Mouse (Mus musculus): ENCODE results near the gene Hmgcs1. TPM values are rescaled to one million over a fixed set of nuclear protein-coding genes. Genes with fewer than 3 reads are reported as not detected.
A peak's percentile ranks its signal among the peaks of the same experiment; 100 is the strongest.
"Not testable (repeated sequence)": the region's sequence is repeated elsewhere in the genome, so short reads cannot be mapped to it uniquely, and the experiment has no call there.

Gene Hmgcs1
- polyA plus RNA-seq, 1 experiment = 317 TPM

DNA sequence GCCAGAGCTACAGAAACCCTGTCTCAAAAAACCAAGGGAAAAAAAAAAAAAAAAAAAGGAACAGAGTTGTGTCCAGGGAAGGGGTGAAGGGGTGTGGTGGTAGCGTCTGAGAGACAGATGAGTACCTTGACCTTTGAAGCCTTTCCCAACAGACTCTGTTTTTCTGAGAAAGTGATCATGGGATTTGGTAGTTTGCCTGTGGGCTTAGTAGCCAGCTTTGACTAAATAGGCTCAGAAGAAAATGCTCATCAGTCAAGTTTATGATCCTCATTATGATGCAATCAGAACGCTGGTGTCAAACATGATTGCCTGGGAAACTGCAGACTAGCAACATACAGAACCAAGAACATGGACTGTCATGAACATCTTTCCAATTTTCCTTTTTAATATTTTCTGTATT lies 10.5 kb upstream of the Hmgcs1 start:
- TF ChIP-seq CTCF (IDR thresholded peaks at IDR 0.05; ENCODE audit: borderline replicate concordance, extremely low read depth, insufficient read depth, insufficient read length) (no peak), POLR2A (IDR thresholded peaks at IDR 0.05; ENCODE audit: borderline replicate concordance, extremely low read depth, insufficient read depth, insufficient read length, poor library complexity, severe bottlenecking) (no peak)

DNA sequence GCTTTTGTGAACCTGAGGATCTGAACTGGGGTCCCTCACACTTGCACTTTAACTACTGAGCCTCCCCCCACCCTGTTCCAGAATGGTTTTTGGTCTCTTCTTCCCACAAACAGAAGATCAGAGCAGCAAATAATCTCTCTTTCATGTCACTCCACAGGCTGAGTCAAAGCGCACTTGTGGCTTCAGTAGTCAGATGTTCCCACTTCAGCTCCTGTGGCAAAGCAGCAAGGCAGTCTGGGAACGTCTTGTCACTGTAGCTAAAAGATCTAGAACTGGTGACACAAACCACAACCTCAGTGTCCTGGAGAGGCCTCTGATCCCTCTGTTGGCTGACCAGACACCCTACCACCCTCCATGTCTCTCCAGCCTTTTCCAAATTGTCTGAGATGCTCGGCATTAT lies 9.0 kb upstream of the Hmgcs1 start:
- DNase-seq (ENCODE audit: low read depth) = no peak
- no peak for TF ChIP-seq CTCF (IDR thresholded peaks at IDR 0.05; ENCODE audit: borderline replicate concordance, extremely low read depth, insufficient read depth, insufficient read length)
- TF ChIP-seq POLR2A (IDR thresholded peaks at IDR 0.05; ENCODE audit: borderline replicate concordance, extremely low read depth, insufficient read depth, insufficient read length, poor library complexity, severe bottlenecking) = no peak

More for the DNA sequence above, 10.5 kb upstream of the Hmgcs1 start:
- DNase-seq (ENCODE audit: low read depth) = no peak

DNA sequence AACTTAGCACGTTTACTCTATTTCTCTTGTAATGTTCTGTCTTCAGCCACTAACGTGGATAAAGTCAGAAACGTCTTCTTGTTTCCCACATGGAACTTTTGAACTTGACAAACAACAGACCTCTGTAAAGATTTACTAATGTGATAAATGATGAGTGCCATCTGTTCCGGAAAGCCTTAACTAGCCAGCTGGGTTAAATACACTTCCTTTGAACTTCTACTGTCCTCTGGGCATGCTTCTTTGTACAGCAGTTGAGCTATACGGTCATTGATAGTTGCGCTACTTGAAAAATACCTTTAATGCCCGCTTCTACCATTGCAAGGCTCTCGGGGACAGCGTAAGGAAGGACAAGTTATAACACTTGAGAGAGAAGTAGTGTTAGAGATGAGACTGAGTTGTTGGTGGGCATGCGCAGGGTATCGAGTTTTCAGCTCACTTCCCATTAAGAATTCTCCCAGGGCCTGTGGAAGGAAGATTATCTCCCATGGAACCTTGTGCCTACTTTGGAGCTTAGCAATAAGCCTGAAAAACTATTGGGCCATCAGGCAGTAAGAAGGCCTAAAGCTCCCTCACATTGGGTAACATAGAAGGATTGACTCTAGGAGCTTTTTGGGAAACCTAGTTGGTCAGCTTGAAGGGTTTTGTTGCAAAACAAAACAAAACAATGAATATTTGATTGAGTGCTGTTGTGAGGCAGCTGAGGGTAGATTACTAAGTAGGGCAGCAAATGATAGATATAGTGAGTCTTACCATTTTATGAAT lies 5.6 kb upstream of the Hmgcs1 start:
- no peak for DNase-seq (ENCODE audit: low read depth)
- no peak for TF ChIP-seq CTCF (IDR thresholded peaks at IDR 0.05; ENCODE audit: borderline replicate concordance, extremely low read depth, insufficient read depth, insufficient read length)
- TF ChIP-seq POLR2A (IDR thresholded peaks at IDR 0.05; ENCODE audit: borderline replicate concordance, extremely low read depth, insufficient read depth, insufficient read length, poor library complexity, severe bottlenecking) = no peak

DNA sequence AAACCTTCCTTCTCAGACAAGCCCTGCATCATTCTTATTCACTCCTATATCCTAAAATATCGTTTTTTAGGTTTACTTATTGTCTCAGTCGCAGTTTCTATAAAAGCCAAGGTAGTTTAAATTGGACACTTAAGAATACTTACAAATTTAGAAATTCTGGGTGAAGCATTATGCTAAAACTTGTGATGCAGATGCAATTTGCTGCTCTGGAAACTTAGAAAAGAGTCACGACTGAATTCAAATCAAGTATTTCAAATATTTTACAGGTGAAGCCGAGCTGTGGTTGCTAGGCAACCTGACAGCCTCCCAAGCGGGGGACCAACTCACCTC lies 505 bp upstream of the Hmgcs1 start:
- no peak for DNase-seq (ENCODE audit: low read depth)
- TF ChIP-seq POLR2A (IDR thresholded peaks at IDR 0.05; ENCODE audit: borderline replicate concordance, extremely low read depth, insufficient read depth, insufficient read length, poor library complexity, severe bottlenecking) (no peak), CTCF (IDR thresholded peaks at IDR 0.05; ENCODE audit: borderline replicate concordance, extremely low read depth, insufficient read depth, insufficient read length) (no peak)

DNA sequence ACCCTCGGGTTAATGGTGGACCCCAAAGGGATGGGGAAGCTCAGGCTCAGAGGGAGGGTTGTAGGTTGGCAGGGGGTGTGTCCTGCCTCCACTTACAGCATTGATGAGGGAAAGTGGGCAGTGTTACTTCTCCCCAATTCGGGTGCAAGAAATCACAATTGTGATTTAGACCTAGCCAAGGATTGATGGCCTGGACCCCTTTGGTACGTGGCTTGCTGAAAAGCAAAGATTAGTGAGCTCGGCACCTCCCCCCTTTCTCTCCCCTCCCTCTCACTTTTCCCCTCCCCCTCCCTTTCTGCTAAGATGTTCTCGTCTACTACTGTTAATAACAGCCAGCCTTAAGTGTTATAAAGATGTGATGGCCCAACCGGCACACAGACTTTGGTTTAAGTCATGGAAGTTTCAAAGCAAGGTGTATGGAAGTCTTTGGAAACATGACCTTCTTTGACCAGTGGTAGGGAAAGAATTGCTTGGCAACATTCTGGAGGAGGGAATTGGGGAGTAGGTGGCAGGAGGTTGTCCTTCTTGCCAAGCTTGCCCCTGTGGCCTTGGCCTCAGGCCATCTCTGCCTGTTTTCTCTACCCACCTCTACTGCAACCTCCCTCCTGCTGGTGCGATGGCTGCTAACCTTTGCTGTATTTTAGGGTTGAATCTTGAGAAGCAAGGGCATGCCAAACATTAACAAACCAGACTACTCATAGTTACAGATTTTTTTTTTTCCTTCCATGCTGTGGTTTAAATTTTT lies 869 bp downstream of the Hmgcs1 start:
- peak; percentile 60 for DNase-seq (ENCODE audit: low read depth)
- TF ChIP-seq CTCF (IDR thresholded peaks at IDR 0.05; ENCODE audit: borderline replicate concordance, extremely low read depth, insufficient read depth, insufficient read length) = no peak
- no peak for TF ChIP-seq POLR2A (IDR thresholded peaks at IDR 0.05; ENCODE audit: borderline replicate concordance, extremely low read depth, insufficient read depth, insufficient read length, poor library complexity, severe bottlenecking)

DNA sequence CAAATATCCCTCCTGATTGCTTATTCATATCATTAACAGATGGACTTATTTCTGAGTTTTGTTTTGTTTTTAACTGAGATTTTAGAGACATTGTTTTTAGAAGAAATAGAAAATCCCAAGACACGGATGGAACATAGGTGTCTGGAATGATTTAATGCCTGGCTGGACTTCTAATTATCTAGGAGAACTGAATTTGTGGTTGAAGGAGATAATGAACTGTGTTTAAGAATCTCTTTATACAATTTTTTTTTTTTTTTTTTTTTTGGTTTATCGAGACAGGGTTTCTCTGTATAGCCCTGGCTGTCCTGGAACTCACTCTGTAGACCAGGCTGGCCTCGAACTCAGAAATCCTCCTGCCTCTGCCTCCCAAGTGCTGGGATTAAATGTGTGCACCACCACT lies 1.8 kb downstream of the Hmgcs1 start:
- DNase-seq (ENCODE audit: low read depth) = not testable (repeated sequence)

DNA sequence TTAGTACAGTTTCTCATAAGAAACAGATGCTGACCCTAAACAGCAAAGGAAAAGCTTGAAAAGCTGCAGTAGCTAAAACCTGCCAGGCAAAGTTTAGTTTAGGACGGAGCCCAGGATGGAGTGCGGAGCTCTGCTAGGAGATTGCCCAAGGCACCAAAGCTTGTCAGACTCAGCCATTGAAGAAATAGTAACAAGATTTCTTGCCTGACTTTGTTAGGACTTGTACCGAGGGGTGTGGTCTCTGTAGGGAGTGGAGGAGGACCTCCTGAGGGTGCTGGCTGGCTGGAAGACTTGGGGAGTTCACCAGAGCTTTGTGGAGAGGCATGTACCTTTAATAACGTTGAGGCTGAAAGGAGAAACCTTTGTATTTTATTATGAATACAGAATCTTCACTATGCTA lies 5.5 kb downstream of the Hmgcs1 start:
- no peak for DNase-seq (ENCODE audit: low read depth)
- TF ChIP-seq POLR2A (IDR thresholded peaks at IDR 0.05; ENCODE audit: borderline replicate concordance, extremely low read depth, insufficient read depth, insufficient read length, poor library complexity, severe bottlenecking) = no peak
- no peak for TF ChIP-seq CTCF (IDR thresholded peaks at IDR 0.05; ENCODE audit: borderline replicate concordance, extremely low read depth, insufficient read depth, insufficient read length)

DNA sequence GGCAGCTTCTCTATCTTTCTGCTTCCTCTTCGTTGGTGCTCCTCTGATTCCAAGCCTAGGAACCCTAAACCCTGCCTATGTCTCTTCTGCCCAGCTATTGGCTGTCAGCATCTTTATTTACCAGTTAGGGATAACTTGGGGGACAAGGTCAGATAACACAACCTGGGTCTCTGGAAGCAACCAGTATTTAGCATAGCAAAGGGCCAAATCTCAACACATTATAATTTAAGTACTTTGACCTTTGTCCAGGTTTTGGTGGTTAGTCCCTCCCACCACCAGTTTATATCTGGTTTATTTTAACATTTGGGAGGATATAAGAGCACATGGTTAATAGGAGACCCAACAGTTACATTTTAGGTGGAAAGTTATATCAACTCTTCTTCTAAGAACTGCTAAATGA lies 6.3 kb downstream of the Hmgcs1 start:
- no peak for TF ChIP-seq POLR2A (IDR thresholded peaks at IDR 0.05; ENCODE audit: borderline replicate concordance, extremely low read depth, insufficient read depth, insufficient read length, poor library complexity, severe bottlenecking)
- no peak for TF ChIP-seq CTCF (IDR thresholded peaks at IDR 0.05; ENCODE audit: borderline replicate concordance, extremely low read depth, insufficient read depth, insufficient read length)
- no peak for DNase-seq (ENCODE audit: low read depth)

DNA sequence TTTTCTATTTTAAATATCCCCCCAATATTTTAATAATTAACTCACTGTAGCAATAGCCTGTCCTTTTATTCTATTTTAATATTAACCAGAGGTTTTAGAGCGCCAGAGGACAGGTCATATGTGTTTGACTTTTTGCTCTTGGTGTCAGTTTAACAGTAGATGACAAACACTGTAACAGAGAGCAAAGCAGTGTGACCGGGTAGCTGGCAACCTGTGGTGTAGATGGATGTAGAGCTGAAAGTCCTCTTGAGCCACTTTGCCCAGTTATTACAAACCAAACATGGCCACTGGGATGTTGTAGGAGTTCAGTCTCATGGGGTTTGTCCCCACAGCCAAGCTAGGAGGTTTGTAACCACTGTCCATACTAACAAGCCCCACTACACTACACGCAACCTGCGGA lies 8.3 kb downstream of the Hmgcs1 start:
- TF ChIP-seq POLR2A (IDR thresholded peaks at IDR 0.05; ENCODE audit: borderline replicate concordance, extremely low read depth, insufficient read depth, insufficient read length, poor library complexity, severe bottlenecking) = no peak
- no peak for TF ChIP-seq CTCF (IDR thresholded peaks at IDR 0.05; ENCODE audit: borderline replicate concordance, extremely low read depth, insufficient read depth, insufficient read length)
- DNase-seq (ENCODE audit: low read depth) = no peak

DNA sequence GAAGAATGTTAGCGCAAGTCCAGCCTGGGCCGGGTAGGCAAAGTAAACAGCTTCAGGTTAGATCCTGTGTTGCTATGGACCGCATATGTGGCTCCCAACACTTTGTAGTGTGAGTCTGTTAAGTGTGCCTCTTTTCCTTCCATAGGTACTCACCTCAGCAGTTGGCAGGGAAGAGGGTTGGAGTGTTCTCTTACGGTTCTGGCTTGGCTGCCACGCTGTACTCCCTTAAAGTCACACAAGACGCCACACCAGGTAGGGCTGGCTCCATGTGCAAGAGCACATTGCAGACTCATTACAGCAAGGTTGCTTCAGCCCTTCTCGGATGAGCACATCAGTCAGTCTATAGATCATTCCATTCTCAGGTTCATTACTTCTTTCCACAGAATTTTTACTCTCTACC lies 14.1 kb downstream of the Hmgcs1 start:
- TF ChIP-seq POLR2A (IDR thresholded peaks at IDR 0.05; ENCODE audit: borderline replicate concordance, extremely low read depth, insufficient read depth, insufficient read length, poor library complexity, severe bottlenecking) (no peak), CTCF (IDR thresholded peaks at IDR 0.05; ENCODE audit: borderline replicate concordance, extremely low read depth, insufficient read depth, insufficient read length) (no peak)
- no peak for DNase-seq (ENCODE audit: low read depth)

DNA sequence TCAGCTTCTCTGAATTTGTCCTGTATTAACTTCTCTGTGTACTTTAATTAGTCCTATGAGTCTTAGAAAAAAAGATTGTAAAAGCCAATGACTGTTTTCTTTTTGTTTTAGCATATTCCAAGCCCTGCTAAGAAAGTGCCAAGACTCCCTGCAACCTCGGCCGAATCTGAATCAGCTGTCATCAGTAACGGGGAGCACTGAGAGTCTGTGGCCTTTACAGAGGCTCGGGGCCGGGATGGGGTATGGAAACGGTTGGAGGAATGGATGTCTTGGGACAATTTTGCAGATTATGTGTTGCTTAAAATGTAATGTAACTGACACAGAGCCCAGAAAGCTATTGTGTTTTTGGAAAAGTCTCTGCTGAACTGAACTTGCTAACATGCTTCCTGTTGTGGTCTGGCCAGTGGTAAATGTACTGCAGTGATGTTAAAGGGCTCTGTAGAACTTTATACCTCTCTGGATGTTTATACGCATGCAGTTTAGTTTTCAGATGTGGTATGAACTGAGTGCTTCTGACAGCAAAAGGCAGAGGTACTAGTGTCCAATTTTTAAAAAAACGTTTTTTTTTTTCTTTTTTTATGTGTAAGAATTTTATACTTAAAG lies 16.2 kb downstream of the Hmgcs1 start:
- DNase-seq (ENCODE audit: low read depth) = not testable (repeated sequence)

DNA sequence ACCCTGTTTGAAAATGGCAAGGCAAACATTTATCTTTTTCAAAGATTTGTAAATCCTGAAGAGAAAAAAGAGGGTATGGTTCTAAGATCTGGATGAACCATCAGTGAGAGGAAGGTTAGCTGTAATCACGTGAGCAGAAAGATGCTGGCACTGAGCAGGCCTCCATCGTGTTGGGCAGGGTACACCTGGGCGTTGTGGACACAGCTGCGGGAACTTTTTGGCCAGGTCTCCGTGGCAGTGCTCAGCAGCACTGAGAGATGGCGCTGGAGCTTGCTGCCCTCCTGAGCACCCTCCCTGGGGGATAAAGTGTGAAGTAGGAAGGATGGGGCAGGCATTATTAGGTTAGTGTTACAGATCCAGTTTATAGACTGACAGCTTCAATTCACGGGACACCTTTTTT lies 16.8 kb downstream of the Hmgcs1 start:
- no peak for DNase-seq (ENCODE audit: low read depth)
- no peak for TF ChIP-seq CTCF (IDR thresholded peaks at IDR 0.05; ENCODE audit: borderline replicate concordance, extremely low read depth, insufficient read depth, insufficient read length)
- TF ChIP-seq POLR2A (IDR thresholded peaks at IDR 0.05; ENCODE audit: borderline replicate concordance, extremely low read depth, insufficient read depth, insufficient read length, poor library complexity, severe bottlenecking) = no peak
